Mouse (Mus musculus) CH12.LX (cell line): Measurements from ENCODE around the gene Lgi1. TPM values are rescaled to one million over a fixed set of nuclear protein-coding genes. Genes with fewer than 3 reads are reported as not detected.

Experiments
- DNase-seq: peaks from one replicate; pipeline ENCODE4 v3.0.0-alpha.2; 2013; ENCODE audit errors: extremely low read depth
- H3K27ac ChIP-seq: 2 replicates; pipeline ENCODE4 v1.5.1; 2012; ENCODE audit warnings: low read depth, mild to moderate bottlenecking, control low read depth, moderate library complexity; ENCODE audit not compliant: insufficient read depth
- H3K27me3 ChIP-seq: replicated peaks from 2 replicates; pipeline ENCODE3; 2012; ENCODE audit warnings: inconsistent platforms
- H3K36me3 ChIP-seq, 2 experiments: replicated peaks in 1 of 2; 2 replicates each; pipeline versions ENCODE3 to v1.6.1; 2012; ENCODE audit warnings: inconsistent platforms in 1 of 2, low read length in 1 of 2, mild to moderate bottlenecking in 1 of 2, mixed read lengths in 1 of 2, moderate library complexity in 1 of 2; ENCODE audit not compliant: control insufficient read depth in 1 of 2, insufficient read depth in 1 of 2
- H3K4me1 ChIP-seq, 2 experiments: 2 replicates each; pipeline ENCODE4 v1.6.1; 2012; ENCODE audit warnings: inconsistent platforms in 1 of 2, moderate library complexity in 1 of 2; ENCODE audit not compliant: insufficient read depth in 2 of 2, control insufficient read depth in 1 of 2
- H3K4me2 ChIP-seq: 2 replicates; pipeline ENCODE4 v1.6.1; 2012; ENCODE audit warnings: low read depth, mild to moderate bottlenecking, control low read depth; ENCODE audit not compliant: poor library complexity, insufficient read depth, severe bottlenecking
- H3K4me3 ChIP-seq, 3 experiments: fragments of 150-350 bp in 1 of 3; sonication (generic) in 1 of 3; replicated peaks in 1 of 3; 2 replicates each; pipeline versions ENCODE3 to v1.5.1; 2011 to 2012; ENCODE audit warnings: low read depth in 2 of 3, low read length in 2 of 3, mild to moderate bottlenecking in 2 of 3, moderate library complexity in 2 of 3, control low read depth in 1 of 3, improper control_type of control experiment in 1 of 3, inconsistent platforms in 1 of 3, mixed read lengths in 1 of 3; ENCODE audit not compliant: poor library complexity in 1 of 3
- H3K79me2 ChIP-seq: replicated peaks from 2 replicates; pipeline ENCODE4 v1.6.1; 2012; ENCODE audit warnings: mild to moderate bottlenecking, moderate library complexity; ENCODE audit not compliant: control insufficient read depth, poor library complexity, insufficient read depth, severe bottlenecking; ENCODE audit errors: extremely low read depth
- H3K9ac ChIP-seq: 2 replicates; pipeline ENCODE4 v1.6.1; 2012; ENCODE audit warnings: low read depth, mild to moderate bottlenecking, control low read depth, moderate library complexity; ENCODE audit not compliant: insufficient read depth
- H3K9me3 ChIP-seq: replicated peaks from 2 replicates; pipeline ENCODE3; 2012; ENCODE audit warnings: low read length, inconsistent platforms, mixed read lengths
- CHD2 ChIP-seq: IDR thresholded peaks from 2 replicates; pipeline ENCODE4 v1.6.1; 2011; ENCODE audit warnings: low read length, improper control_type of control experiment
- CTCF ChIP-seq, 2 experiments: IDR thresholded peaks in 1 of 2; conservative IDR thresholded peaks in 1 of 2; 2 replicates each; pipeline ENCODE4 v1.5.1; 2011 to 2012; ENCODE audit warnings: low read depth in 2 of 2, low read length in 2 of 2, improper control_type of control experiment in 1 of 2, inconsistent platforms in 1 of 2, mild to moderate bottlenecking in 1 of 2, moderate library complexity in 1 of 2
- ELF1 ChIP-seq: IDR thresholded peaks from 2 replicates; pipeline ENCODE4 v1.6.1; 2014; ENCODE audit warnings: low read depth, mild to moderate bottlenecking, inconsistent platforms, low read length, improper control_type of control experiment
- EP300 ChIP-seq: IDR thresholded peaks from 2 replicates; pipeline ENCODE4 v1.6.1; 2011; ENCODE audit warnings: low read length, improper control_type of control experiment
- GABPA ChIP-seq: IDR thresholded peaks from 2 replicates; pipeline ENCODE4 v1.6.1; 2012; ENCODE audit warnings: low read depth, low read length, improper control_type of control experiment, inconsistent platforms; ENCODE audit not compliant: insufficient replicate concordance
- HCFC1 ChIP-seq: IDR thresholded peaks from 2 replicates; pipeline ENCODE4 v1.6.1; 2012; ENCODE audit warnings: low read depth, mild to moderate bottlenecking, inconsistent platforms, low read length, improper control_type of control experiment
- IRF4 ChIP-seq: IDR thresholded peaks from 2 replicates; pipeline ENCODE4 v1.6.1; 2014; ENCODE audit warnings: low read depth, mild to moderate bottlenecking, inconsistent platforms, low read length, improper control_type of control experiment
- JUN ChIP-seq: IDR thresholded peaks from 2 replicates; pipeline ENCODE4 v1.6.1; 2011; ENCODE audit warnings: low read depth, mild to moderate bottlenecking, low read length, improper control_type of control experiment, moderate library complexity; ENCODE audit not compliant: insufficient read depth
- MYC ChIP-seq: IDR thresholded peaks from 2 replicates; pipeline ENCODE4 v1.6.1; 2011; ENCODE audit warnings: low read depth, mild to moderate bottlenecking, improper control_type of control experiment, low read length
- NRF1 ChIP-seq: IDR thresholded peaks from 2 replicates; pipeline ENCODE4 v1.6.1; 2014; ENCODE audit warnings: low read depth, mild to moderate bottlenecking, inconsistent platforms, low read length, improper control_type of control experiment, moderate library complexity
- POLR2A ChIP-seq: IDR thresholded peaks from 2 replicates; pipeline ENCODE4 v1.6.1; 2011; ENCODE audit warnings: low read depth, mild to moderate bottlenecking, improper control_type of control experiment, low read length
- POLR2AphosphoS2 ChIP-seq: IDR thresholded peaks from 2 replicates; pipeline ENCODE4 v1.6.1; 2011; ENCODE audit warnings: low read depth, low read length, improper control_type of control experiment
- RAD21 ChIP-seq: IDR thresholded peaks from 2 replicates; pipeline ENCODE4 v1.6.1; 2011; ENCODE audit warnings: low read depth, mild to moderate bottlenecking, low read length, improper control_type of control experiment, moderate library complexity
- RCOR1 ChIP-seq: conservative IDR thresholded peaks from 2 replicates; pipeline ENCODE4 v1.6.1; 2012; ENCODE audit warnings: low read depth, mild to moderate bottlenecking, inconsistent platforms, low read length, improper control_type of control experiment
- SMC3 ChIP-seq: IDR thresholded peaks from 2 replicates; pipeline ENCODE4 v1.6.1; 2011; ENCODE audit warnings: low read depth, low read length, improper control_type of control experiment
- TBP ChIP-seq: conservative IDR thresholded peaks from 2 replicates; pipeline ENCODE4 v1.6.1; 2011; ENCODE audit warnings: low read depth, low read length, improper control_type of control experiment
- USF1 ChIP-seq: IDR thresholded peaks from 2 replicates; pipeline ENCODE4 v1.6.1; 2014; ENCODE audit warnings: low read depth, mild to moderate bottlenecking, inconsistent platforms, low read length, improper control_type of control experiment
- USF2 ChIP-seq: conservative IDR thresholded peaks from 2 replicates; pipeline ENCODE4 v1.6.1; 2011; ENCODE audit warnings: low read depth, low read length, improper control_type of control experiment
- ZC3H11A ChIP-seq: IDR thresholded peaks from 2 replicates; pipeline ENCODE4 v1.6.1; 2012; ENCODE audit warnings: low read depth, mild to moderate bottlenecking, inconsistent platforms, low read length, improper control_type of control experiment
- ZKSCAN1 ChIP-seq: IDR thresholded peaks from 2 replicates; pipeline ENCODE4 v1.6.1; 2012; ENCODE audit warnings: low read depth, inconsistent platforms, low read length, improper control_type of control experiment, borderline replicate concordance
- ZMIZ1 ChIP-seq: IDR thresholded peaks from 2 replicates; pipeline ENCODE4 v1.6.1; 2012; ENCODE audit warnings: low read depth, mild to moderate bottlenecking, inconsistent platforms, low read length, improper control_type of control experiment
- ZNF384 ChIP-seq: IDR thresholded peaks from 2 replicates; pipeline ENCODE4 v1.6.1; 2012; ENCODE audit warnings: low read depth, low read length, improper control_type of control experiment, inconsistent platforms
- dilution Hi-C: fragments of 300-500 bp; cut with MboI; formaldehyde crosslinking; loops from 2 replicates; pipeline ENCODE4 v1.14.3; 2020; ENCODE audit warnings: low sequenced_read_pairs; ENCODE audit not compliant: extremely low pct_unique_long_range_greater_than_20kb, extremely low pct_ligation_motif_present
- in situ Hi-C: fragments of 300-500 bp; cut with MboI; formaldehyde crosslinking; loops from 3 replicates; pipeline ENCODE4 v1.14.3; 2019; ENCODE audit warnings: low sequenced_read_pairs, low pct_ligation_motif_present, low pct_unique_long_range_greater_than_20kb, mixed read lengths
- polyA plus RNA-seq: library from polyadenylated mRNA; unstranded; fragments of >175 nt; gene quantifications from 2 replicates; pipeline ENCODE4 v1.2.1, GENCODE M21; 2012; ENCODE audit warnings: low read depth; ENCODE audit not compliant: insufficient read length
- total RNA-seq, 2 experiments: library from RNA; depleted of rRNA; stranded (reverse); fragments of 300-350 nt in 1 of 2; fragments of >200 nt in 1 of 2; gene quantifications; 2 replicates each; pipeline ENCODE4 v1.2.3; 2012 to 2014

Lgi1 gene
- total and polyA plus RNA-seq, 3 experiments, result 0.20 TPM; not detected in 2

DNA sequence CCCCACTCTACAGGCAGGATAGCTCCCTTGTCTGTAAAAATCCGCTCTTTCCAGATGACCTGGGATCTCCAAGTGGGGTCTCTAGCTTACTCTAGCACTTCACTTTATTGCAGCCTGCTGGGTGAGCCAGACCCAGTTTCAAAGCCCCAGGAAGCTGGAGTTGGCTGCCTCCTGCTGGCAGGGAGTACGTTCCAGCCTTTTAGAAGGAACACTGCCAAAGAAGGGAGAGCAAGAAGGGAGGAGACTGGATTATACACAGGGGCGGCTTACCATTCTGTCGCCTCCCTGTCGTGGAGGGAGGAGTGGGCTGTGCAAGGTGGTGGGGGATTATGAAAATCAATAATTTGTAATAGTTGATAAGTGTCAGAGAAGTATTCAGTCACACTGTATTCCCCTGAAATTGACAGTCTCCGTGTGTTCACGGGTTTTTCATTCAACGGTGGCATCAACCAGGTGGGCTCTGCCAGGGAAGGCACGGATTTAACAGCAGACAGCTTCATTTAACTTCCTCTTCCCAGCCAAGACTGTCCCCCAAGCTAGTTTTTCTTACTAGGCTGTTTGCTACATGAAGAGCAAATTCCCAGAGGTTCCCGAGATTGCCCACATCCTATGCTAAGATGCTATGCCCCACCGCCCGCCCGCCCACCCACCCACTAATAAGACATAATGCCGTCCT lies 369 bp upstream of the Lgi1 start:
- Histone ChIP-seq H3K4me1 (peaks cover 3 to 37% of the 10 kb centered on the region in 2 experiments; a peak in 3 of 4 replicates), H3K27me3 (no peaks in the 10 kb centered on the region), H3K4me2 (peak overlapping the region; percentile 79), H3K27ac (no peak overlapping the region), H3K36me3 (no peaks in the 10 kb centered on the region), H3K9ac (no peak overlapping the region), H3K79me2 (no peaks in the 10 kb centered on the region), H3K9me3 (no peaks in the 10 kb centered on the region), H3K4me3 (no peak overlapping the region)
- in situ Hi-C loops, result no loop called here
- dilution Hi-C loops, result no loop called here
- no peak for TF ChIP-seq JUN
- peak in 1 of 2 experiments; percentile 46; a peak in 2 of 4 replicates for TF ChIP-seq CTCF (conservative IDR thresholded peaks at IDR 0.05 in 1 of 2, IDR thresholded peaks at IDR 0.05 in 1 of 2; ENCODE audit: low read depth in 2 of 2, low read length in 2 of 2)
- no peak for TF ChIP-seq ZKSCAN1
- TF ChIP-seq ELF1, result no peak
- TF ChIP-seq EP300, result no peak
- no peak for TF ChIP-seq IRF4
- TF ChIP-seq USF1, result no peak
- peak; percentile 38 for TF ChIP-seq SMC3
- TF ChIP-seq RAD21, result peak; percentile 26
- no peak for DNase-seq

- in situ Hi-C loops, result no loop called here
- Histone ChIP-seq H3K36me3 (no peaks in the 10 kb centered on the region), H3K27ac (no peak overlapping the region), H3K9me3 (no peaks in the 10 kb centered on the region), H3K4me2 (peak overlapping the region; percentile 79; the same call in 1 of the 2 replicates), H3K27me3 (no peaks in the 10 kb centered on the region), H3K9ac (0 out of 2 replicates have a peak overlapping the region, but pooled peaks have one; percentile 13), H3K4me1 (peaks cover 0 to 21% of the 10 kb centered on the region in 2 experiments; a peak in 2 of 4 replicates), H3K79me2 (no peaks in the 10 kb centered on the region), H3K4me3 (peak overlapping the region in 1 of 3 experiments; percentile 30)
- dilution Hi-C loops, result no loop called here
- TF ChIP-seq ZC3H11A (no peak), USF2 (no peak), RAD21 (no peak), GABPA (no peak), RCOR1 (no peak), ZMIZ1 (no peak), CHD2 (no peak), ELF1 (no peak), NRF1 (no peak), MYC (no peak), HCFC1 (no peak), ZKSCAN1 (no peak), POLR2A (no peak), TBP (no peak), POLR2AphosphoS2 (no peak), SMC3 (no peak), ZNF384 (no peak; the same call in 1 of the 2 replicates), IRF4 (no peak)
- peak; percentile 26 for DNase-seq
Measured at GRCm38 (mm10) chr19:38265767-38266166, 1.4 kb downstream of the Lgi1 start.
